Mouse (Mus musculus) midbrain, embryonic 14.5 days (tissue): ENCODE measurements around the gene Cnbd2. TPM values are rescaled to one million over a fixed set of nuclear protein-coding genes. Genes with fewer than 3 reads are reported as not detected.
"Not testable (repeated sequence)": the region's sequence is repeated elsewhere in the genome, so short reads cannot be mapped to it uniquely, and the experiment has no call there.

ENCODE experiments used
- ATAC-seq: fragments of 200-750 bp; cut with Nextera tagmentation; 2 replicates; pipeline ENCODE4 v1.8.0; 2017; ENCODE audit warnings: moderate number of reproducible peaks, moderate library complexity; ENCODE audit not compliant: low FRiP score, low TSS enrichment
- DNase-seq: peaks from one replicate; pipeline ENCODE4 v3.0.0-alpha.2; 2015
- H3K27ac ChIP-seq: fragments of 300-500 bp; sonication (generic); replicated peaks from 2 replicates; pipeline ENCODE4 v1.5.1; 2014; ENCODE audit warnings: mild to moderate bottlenecking, low read depth, low read length, moderate library complexity
- H3K27me3 ChIP-seq: fragments of 300-500 bp; sonication (generic); 2 replicates; pipeline ENCODE4 v1.6.1; 2014; ENCODE audit warnings: low read length, control low read depth, mixed read lengths; ENCODE audit not compliant: control insufficient read depth, insufficient read depth
- H3K36me3 ChIP-seq: fragments of 300-500 bp; sonication (generic); 2 replicates; pipeline ENCODE4 v1.6.1; 2014; ENCODE audit warnings: low read length, control low read depth; ENCODE audit not compliant: control insufficient read depth, insufficient read depth
- H3K4me1 ChIP-seq: fragments of 300-500 bp; sonication (generic); 2 replicates; pipeline ENCODE4 v1.6.1; 2014; ENCODE audit warnings: mild to moderate bottlenecking, antibody characterized with exemption, low read length, control low read depth; ENCODE audit not compliant: control insufficient read depth, insufficient read depth
- H3K4me2 ChIP-seq: fragments of 300-500 bp; sonication (generic); 2 replicates; pipeline ENCODE4 v1.6.1; 2014; ENCODE audit warnings: mild to moderate bottlenecking, low read length, moderate library complexity
- H3K4me3 ChIP-seq: fragments of 300-500 bp; sonication (generic); replicated peaks from 2 replicates; pipeline ENCODE4 v1.5.1; 2014; ENCODE audit warnings: low read depth, low read length
- H3K9ac ChIP-seq: fragments of 300-500 bp; sonication (generic); replicated peaks from 2 replicates; pipeline ENCODE4 v1.6.1; 2014; ENCODE audit warnings: mild to moderate bottlenecking, low read length, moderate library complexity
- H3K9me3 ChIP-seq: fragments of 300-500 bp; sonication (generic); 2 replicates; pipeline ENCODE4 v1.6.1; 2016; ENCODE audit warnings: low read length, control low read depth, mixed read lengths; ENCODE audit not compliant: control insufficient read depth
- WGBS: fragments of 180-500 bp; shearing (Covaris S2); extraction: QIAGEN DNeasy Blood & Tissue Kit; methylation state at CpG from one replicate; pipeline ENCODE4 v1.1.7; 2014; 5-methylcytosine and 5-hydroxymethylcytosine counted together
- polyA plus RNA-seq: library from polyadenylated mRNA; unstranded; fragments of >200 nt; fragmentation: Nextera tagmentation; extraction: Ambion mirVana; gene quantifications from 2 replicates; pipeline ENCODE4 v1.2.1, GENCODE M21; 2014

The Cnbd2 gene
- polyA plus RNA-seq, 1 experiment from 2014 or later: 6.9 TPM

DNA sequence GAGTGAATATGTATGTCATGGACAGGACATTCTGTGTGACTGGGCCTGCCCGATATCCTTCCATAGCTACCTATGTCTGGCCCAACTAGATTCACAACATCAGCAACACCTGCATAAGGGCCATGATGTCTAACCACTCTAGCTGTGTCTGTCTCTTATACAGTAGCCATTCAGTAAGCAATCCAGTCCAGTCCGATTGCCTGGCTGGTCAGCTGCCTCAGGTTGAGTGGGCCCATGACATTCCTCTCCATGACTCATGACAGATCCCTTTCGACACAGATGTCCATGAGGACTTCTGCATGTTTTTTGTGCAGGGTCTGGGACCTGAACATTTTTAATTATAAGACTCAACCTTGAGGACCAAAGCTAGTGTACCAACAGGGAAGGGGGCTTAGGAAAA is 89.9 kb downstream of the Cnbd2 start:
- ATAC-seq (no peak), DNase-seq (no peak)
- H3K36me3 ChIP-seq: no peaks in the 10 kb centered on the region
- peak overlapping the region; percentile 84; the same call in 1 of the 2 replicates for H3K27ac ChIP-seq
- whole genome bisulfite sequencing: 92% methylated on average over 3 of the region's 3 CpGs
- no peaks in the 10 kb centered on the region for H3K27me3 ChIP-seq
- H3K4me1 ChIP-seq: peaks cover 17% of the 10 kb centered on the region
- no peak overlapping the region for H3K4me3 ChIP-seq
- no peak overlapping the region for H3K9ac ChIP-seq
- H3K4me2 ChIP-seq: no peak overlapping the region
- H3K9me3 ChIP-seq: no peaks in the 10 kb centered on the region

DNA sequence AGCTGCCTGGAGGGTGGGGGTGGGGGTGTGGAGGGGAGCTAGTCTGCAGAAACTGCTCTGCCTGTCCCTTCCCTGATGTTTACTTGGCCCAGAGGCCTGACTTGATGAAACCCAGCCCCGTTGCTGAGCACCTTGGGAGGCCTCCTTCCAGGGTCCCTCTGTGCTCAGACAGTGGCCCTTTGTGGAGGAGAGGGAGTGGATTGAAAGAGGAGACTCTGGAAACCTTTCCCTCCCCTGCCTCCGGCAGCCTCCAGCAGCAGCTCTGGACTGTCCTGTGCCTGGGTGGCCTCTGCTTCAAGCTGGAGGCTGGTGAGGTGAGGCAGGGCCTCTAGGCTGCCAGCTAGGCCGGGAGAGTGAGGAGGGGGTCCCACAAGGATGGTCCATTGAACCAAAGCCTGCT is 94.9 kb downstream of the Cnbd2 start:
- Histone ChIP-seq H3K9ac (no peak overlapping the region), H3K27me3 (no peaks in the 10 kb centered on the region), H3K27ac (no peak overlapping the region), H3K4me2 (no peak overlapping the region), H3K9me3 (no peaks in the 10 kb centered on the region), H3K36me3 (no peaks in the 10 kb centered on the region), H3K4me1 (0 out of 2 replicates have a peak, but pooled peaks cover 7% of the 10 kb centered on the region), H3K4me3 (no peak overlapping the region)
- ATAC-seq (no peak), DNase-seq (no peak)
- 2% methylated on average over 3 of the region's 3 CpGs for WGBS

- 13% methylated on average over 8 of the region's 8 CpGs for WGBS
- Histone ChIP-seq H3K9me3 (no peaks in the 10 kb centered on the region), H3K4me2 (0 out of 2 replicates have a peak overlapping the region, but pooled peaks have one; percentile 21), H3K4me1 (0 out of 2 replicates have a peak, but pooled peaks cover 7% of the 10 kb centered on the region), H3K9ac (0 out of 2 replicates have a peak overlapping the region, but pooled peaks have one; percentile 9), H3K36me3 (no peaks in the 10 kb centered on the region), H3K27me3 (no peaks in the 10 kb centered on the region), H3K27ac (no peak overlapping the region), H3K4me3 (no peak overlapping the region)
- DNase-seq (peak; percentile 56), ATAC-seq (no peak)
These were observed 96.1 kb downstream of the Cnbd2 start for GRCm38 (mm10) chr2:156408168-156408567.

- not testable (repeated sequence) for H3K4me3 ChIP-seq, H3K4me1 ChIP-seq, ATAC-seq, DNase-seq, H3K9ac ChIP-seq, H3K36me3 ChIP-seq, H3K9me3 ChIP-seq, H3K27ac ChIP-seq, H3K4me2 ChIP-seq, H3K27me3 ChIP-seq
- 80% methylated on average over 4 of the region's 7 CpGs for WGBS
These were observed 99.2 kb downstream of the Cnbd2 start for GRCm38 (mm10) chr2:156411348-156411747.

GRCm38 (mm10) chr2:156414996-156415395 is 102.9 kb downstream of the Cnbd2 start:
- H3K9me3 ChIP-seq: no peaks in the 10 kb centered on the region
- no peak overlapping the region for H3K27ac ChIP-seq
- ATAC-seq: no peak
- H3K4me2 ChIP-seq: no peak overlapping the region
- no peak for DNase-seq
- no peaks in the 10 kb centered on the region for H3K36me3 ChIP-seq
- H3K4me1 ChIP-seq: peaks cover 6% of the 10 kb centered on the region; the same call in 1 of the 2 replicates
- no peak overlapping the region for H3K9ac ChIP-seq
- WGBS: 82% methylated on average over 2 of the region's 2 CpGs
- no peak overlapping the region for H3K4me3 ChIP-seq
- no peaks in the 10 kb centered on the region for H3K27me3 ChIP-seq

GRCm38 (mm10) chr2:156415674-156416073 is 103.6 kb downstream of the Cnbd2 start:
- H3K4me2 ChIP-seq: no peak overlapping the region
- H3K4me1 ChIP-seq: peaks cover 11% of the 10 kb centered on the region; the same call in 1 of the 2 replicates
- H3K9ac ChIP-seq: no peak overlapping the region
- no peak overlapping the region for H3K27ac ChIP-seq
- 74% methylated on average over 5 of the region's 5 CpGs for WGBS
- no peaks in the 10 kb centered on the region for H3K9me3 ChIP-seq
- H3K36me3 ChIP-seq: no peaks in the 10 kb centered on the region
- no peak overlapping the region for H3K4me3 ChIP-seq
- ATAC-seq (no peak), DNase-seq (no peak)
- H3K27me3 ChIP-seq: no peaks in the 10 kb centered on the region

DNA sequence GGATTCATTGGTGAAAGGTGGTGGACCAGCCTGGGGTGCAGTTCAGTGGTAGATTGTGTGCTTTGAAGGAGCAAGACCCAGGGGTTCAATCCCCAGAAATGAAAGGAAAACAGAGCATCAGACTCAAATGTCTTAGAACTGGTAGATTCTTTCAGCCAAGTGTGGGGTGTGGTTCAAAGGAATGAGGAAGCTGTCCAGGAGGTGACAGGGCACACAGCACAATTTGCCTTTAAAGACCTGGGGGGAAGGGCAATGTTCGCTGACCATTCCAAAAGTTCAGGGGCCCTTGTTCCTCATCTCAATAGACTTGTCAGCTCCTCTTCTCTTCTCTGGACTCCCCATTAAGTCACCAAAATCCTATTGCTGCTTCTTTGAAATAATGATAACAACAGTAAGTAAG is 105.1 kb downstream of the Cnbd2 start:
- ATAC-seq (no peak), DNase-seq (no peak)
- Histone ChIP-seq H3K27ac (no peak overlapping the region), H3K4me3 (no peak overlapping the region), H3K27me3 (no peaks in the 10 kb centered on the region), H3K9me3 (no peaks in the 10 kb centered on the region), H3K4me1 (peaks cover 11% of the 10 kb centered on the region; the same call in 1 of the 2 replicates), H3K9ac (no peak overlapping the region), H3K36me3 (no peaks in the 10 kb centered on the region), H3K4me2 (no peak overlapping the region)
- WGBS: 83% methylated on average over 1 of the region's 1 CpGs

GRCm38 (mm10) chr2:156418467-156418866 is 106.4 kb downstream of the Cnbd2 start:
- Histone ChIP-seq H3K36me3 (no peaks in the 10 kb centered on the region), H3K27ac (no peak overlapping the region), H3K4me2 (no peak overlapping the region), H3K27me3 (no peaks in the 10 kb centered on the region), H3K9me3 (no peaks in the 10 kb centered on the region), H3K4me1 (peaks cover 18% of the 10 kb centered on the region), H3K4me3 (no peak overlapping the region), H3K9ac (no peak overlapping the region)
- DNase-seq: no peak
- 84% methylated on average over 5 of the region's 5 CpGs for WGBS
- no peak for ATAC-seq

GRCm38 (mm10) chr2:156420327-156420693 is 108.2 kb downstream of the Cnbd2 start:
- Histone ChIP-seq H3K4me2 (peak overlapping the region; percentile 79), H3K9ac (peak overlapping the region; percentile 92), H3K4me1 (peaks cover 20% of the 10 kb centered on the region), H3K4me3 (peak overlapping the region; percentile 76), H3K36me3 (no peaks in the 10 kb centered on the region), H3K9me3 (no peaks in the 10 kb centered on the region), H3K27me3 (no peaks in the 10 kb centered on the region), H3K27ac (peak overlapping the region; percentile 94)
- ATAC-seq: peak; percentile 21; the same call in 1 of the 2 replicates
- DNase-seq: no peak
- WGBS: 5% methylated on average over 14 of the region's 14 CpGs
